Mouse (Mus musculus) MEL (cell line): ENCODE data around the gene Nrxn3. TPM values are rescaled to one million over a fixed set of nuclear protein-coding genes. Genes with fewer than 3 reads are reported as not detected.

Experiments used
- DNase-seq: peaks from one replicate; pipeline ENCODE4 v3.0.0; 2011; ENCODE audit warnings: low read depth, low spot score
- H3K27ac ChIP-seq: 2 replicates; pipeline ENCODE4 v1.5.1; 2012; ENCODE audit warnings: low read depth, mild to moderate bottlenecking, control low read depth, low read length, moderate library complexity; ENCODE audit not compliant: control insufficient read depth
- H3K27me3 ChIP-seq, 2 experiments: fragments of 150-350 bp in 1 of 2; sonication (generic) in 1 of 2; 2 replicates each; pipeline ENCODE4 v1.6.1; 2012; ENCODE audit warnings: low read length in 2 of 2, mild to moderate bottlenecking in 2 of 2, improper control_type of control experiment in 1 of 2, moderate library complexity in 1 of 2; ENCODE audit not compliant: insufficient read depth in 2 of 2, control insufficient read depth in 1 of 2
- H3K36me3 ChIP-seq, 2 experiments: 2 replicates each; pipeline ENCODE4 v1.6.1; 2012 to 2014; ENCODE audit warnings: low read length in 2 of 2, improper control_type of control experiment in 1 of 2, inconsistent platforms in 1 of 2, mild to moderate bottlenecking in 1 of 2; ENCODE audit not compliant: insufficient read depth in 2 of 2, control insufficient read depth in 1 of 2
- H3K4me1 ChIP-seq, 2 experiments: fragments of 150-350 bp in 1 of 2; sonication (generic) in 1 of 2; 2 replicates each; pipeline ENCODE4 v1.6.1; 2012; ENCODE audit warnings: low read length in 2 of 2, improper control_type of control experiment in 1 of 2, mild to moderate bottlenecking in 1 of 2; ENCODE audit not compliant: insufficient read depth in 2 of 2, control insufficient read depth in 1 of 2
- H3K4me3 ChIP-seq, 2 experiments: fragments of 150-350 bp in 1 of 2; sonication (generic) in 1 of 2; 2 replicates each; pipeline ENCODE4 v1.5.1; 2012; ENCODE audit warnings: low read depth in 2 of 2, low read length in 2 of 2, mild to moderate bottlenecking in 2 of 2, moderate library complexity in 2 of 2, control low read depth in 1 of 2, improper control_type of control experiment in 1 of 2; ENCODE audit not compliant: control insufficient read depth in 1 of 2, insufficient read depth in 1 of 2
- H3K79me2 ChIP-seq: 2 replicates; pipeline ENCODE4 v1.6.1; 2012; ENCODE audit warnings: mild to moderate bottlenecking, low read length, moderate library complexity; ENCODE audit not compliant: control insufficient read depth, poor library complexity, insufficient read depth
- H3K9ac ChIP-seq: 2 replicates; pipeline ENCODE4 v1.6.1; 2012; ENCODE audit warnings: low read depth, mild to moderate bottlenecking, control low read depth, low read length, moderate library complexity; ENCODE audit not compliant: control insufficient read depth, poor library complexity, severe bottlenecking
- H3K9me3 ChIP-seq: fragments of 150-350 bp; sonication (generic); replicated peaks from 2 replicates; pipeline ENCODE4 v1.6.1; 2012; ENCODE audit warnings: mild to moderate bottlenecking, low read length, improper control_type of control experiment, moderate library complexity; ENCODE audit not compliant: insufficient read depth
- BHLHE40 ChIP-seq: IDR thresholded peaks from 2 replicates; pipeline ENCODE4 v1.6.1; 2012; ENCODE audit warnings: low read depth, mild to moderate bottlenecking, inconsistent platforms, low read length, improper control_type of control experiment, borderline replicate concordance
- CHD1 ChIP-seq: IDR thresholded peaks from 2 replicates; pipeline ENCODE4 v1.6.1; 2012; ENCODE audit warnings: low read depth, mild to moderate bottlenecking, inconsistent platforms, low read length, improper control_type of control experiment
- ELF1 ChIP-seq: IDR thresholded peaks from 2 replicates; pipeline ENCODE4 v1.6.1; 2014; ENCODE audit warnings: low read depth, mild to moderate bottlenecking, inconsistent platforms, low read length, improper control_type of control experiment, moderate library complexity
- GABPA ChIP-seq: IDR thresholded peaks from 2 replicates; pipeline ENCODE4 v1.6.1; 2012; ENCODE audit warnings: low read depth, mild to moderate bottlenecking, inconsistent platforms, low read length, improper control_type of control experiment, moderate library complexity
- GATA1 ChIP-seq: IDR thresholded peaks from 2 replicates; pipeline ENCODE4 v1.6.1; 2011; ENCODE audit warnings: low read depth, low read length, improper control_type of control experiment
- JUND ChIP-seq: IDR thresholded peaks from 2 replicates; pipeline ENCODE4 v1.6.1; 2011; ENCODE audit warnings: low read depth, mild to moderate bottlenecking, improper control_type of control experiment, low read length
- KAT2A ChIP-seq: conservative IDR thresholded peaks from 2 replicates; pipeline ENCODE4 v1.6.1; 2012; ENCODE audit warnings: low read depth, low read length, improper control_type of control experiment, inconsistent platforms
- MAZ ChIP-seq: IDR thresholded peaks from 2 replicates; pipeline ENCODE4 v1.6.1; 2012; ENCODE audit warnings: low read depth, mild to moderate bottlenecking, inconsistent platforms, low read length, improper control_type of control experiment
- NELFE ChIP-seq: IDR thresholded peaks from 2 replicates; pipeline ENCODE4 v1.6.1; 2011; ENCODE audit warnings: low read depth, low read length, improper control_type of control experiment
- POLR2A ChIP-seq, 2 experiments: IDR thresholded peaks; 2 replicates each; pipeline ENCODE4 v1.6.1; 2011 to 2012; ENCODE audit warnings: low read length in 2 of 2, mild to moderate bottlenecking in 2 of 2, control low read depth in 1 of 2, improper control_type of control experiment in 1 of 2, low read depth in 1 of 2, moderate library complexity in 1 of 2; ENCODE audit not compliant: control insufficient read depth in 1 of 2, insufficient read depth in 1 of 2, poor library complexity in 1 of 2
- POLR2AphosphoS5 ChIP-seq: IDR thresholded peaks from 2 replicates; pipeline ENCODE4 v1.6.1; 2012; ENCODE audit warnings: low read depth, borderline replicate concordance, mild to moderate bottlenecking, inconsistent platforms, low read length, moderate library complexity, mixed read lengths
- RAD21 ChIP-seq: IDR thresholded peaks from 2 replicates; pipeline ENCODE4 v1.6.1; 2011; ENCODE audit warnings: mild to moderate bottlenecking, low read depth, low read length, improper control_type of control experiment
- RCOR1 ChIP-seq: IDR thresholded peaks from 2 replicates; pipeline ENCODE4 v1.6.1; 2012; ENCODE audit warnings: low read depth, mild to moderate bottlenecking, inconsistent platforms, low read length, improper control_type of control experiment
- SMC3 ChIP-seq: IDR thresholded peaks from 2 replicates; pipeline ENCODE4 v1.6.1; 2011; ENCODE audit warnings: low read depth, low read length, improper control_type of control experiment
- TBP ChIP-seq: IDR thresholded peaks from 2 replicates; pipeline ENCODE4 v1.8.0; 2011; ENCODE audit warnings: low read depth, low read length, improper control_type of control experiment
- TCF12 ChIP-seq: IDR thresholded peaks from 2 replicates; pipeline ENCODE4 v1.6.1; 2014; ENCODE audit warnings: low read depth, mild to moderate bottlenecking, inconsistent platforms, low read length, improper control_type of control experiment, moderate library complexity
- USF2 ChIP-seq, 2 experiments: IDR thresholded peaks; 2 replicates each; pipeline ENCODE4 v1.6.1; 2011 to 2012; ENCODE audit warnings: improper control_type of control experiment in 2 of 2, low read length in 2 of 2, borderline replicate concordance in 1 of 2, inconsistent platforms in 1 of 2, low read depth in 1 of 2, mild to moderate bottlenecking in 1 of 2; ENCODE audit not compliant: insufficient read depth in 1 of 2
- ZC3H11A ChIP-seq: IDR thresholded peaks from 2 replicates; pipeline ENCODE4 v1.6.1; 2012; ENCODE audit warnings: low read depth, mild to moderate bottlenecking, inconsistent platforms, low read length, improper control_type of control experiment
- ZKSCAN1 ChIP-seq: IDR thresholded peaks from 2 replicates; pipeline ENCODE4 v1.6.1; 2012; ENCODE audit warnings: low read depth, mild to moderate bottlenecking, inconsistent platforms, low read length, improper control_type of control experiment, moderate library complexity
- ZNF384 ChIP-seq: IDR thresholded peaks from 2 replicates; pipeline ENCODE4 v1.6.1; 2012; ENCODE audit warnings: low read depth, mild to moderate bottlenecking, inconsistent platforms, low read length, improper control_type of control experiment
- polyA plus RNA-seq, 2 experiments: library from polyadenylated mRNA; stranded (reverse) in 1 of 2; unstranded in 1 of 2; fragments of >175 nt in 1 of 2; fragments of >200 nt in 1 of 2; gene quantifications; 2 replicates each; pipeline versions ENCODE4 v1.2.1 to v1.2.4; 2012; ENCODE audit warnings: low replicate concordance in 2 of 2, low read depth in 1 of 2; ENCODE audit not compliant: insufficient read length in 2 of 2, insufficient read depth in 1 of 2, missing spikeins in 1 of 2
- total RNA-seq: library from RNA; depleted of rRNA; stranded (reverse); fragments of 300-350 nt; gene quantifications from 2 replicates; pipeline ENCODE4 v1.2.3, GENCODE M21; 2012

Gene Nrxn3
- total and polyA plus RNA-seq, 3 experiments = not detected

GRCm38 (mm10) chr12:89789981-89790380 lies 1067.3 kb downstream of the Nrxn3 start:
- H3K36me3 ChIP-seq = no peaks in the 10 kb centered on the region
- TF ChIP-seq USF2 (IDR thresholded peaks at IDR 0.05; ENCODE audit: borderline replicate concordance in 1 of 2, insufficient read depth in 1 of 2, low read depth in 1 of 2, low read length in 2 of 2) = no peak
- no peak for TF ChIP-seq MAZ
- no peak for TF ChIP-seq BHLHE40
- no peak for TF ChIP-seq NELFE
- no peak for TF ChIP-seq GATA1
- no peak for TF ChIP-seq ZNF384
- TF ChIP-seq GABPA = no peak
- no peak for TF ChIP-seq RCOR1
- no peak for TF ChIP-seq POLR2A (IDR thresholded peaks at IDR 0.05; ENCODE audit: control insufficient read depth in 1 of 2, insufficient read depth in 1 of 2, low read depth in 1 of 2, low read length in 2 of 2, poor library complexity in 1 of 2)
- TF ChIP-seq POLR2AphosphoS5 = no peak
- no peak for TF ChIP-seq ELF1
- TF ChIP-seq RAD21 = no peak
- no peak for TF ChIP-seq JUND
- no peaks in the 10 kb centered on the region for H3K9me3 ChIP-seq
- no peaks in the 10 kb centered on the region for H3K4me1 ChIP-seq
- H3K9ac ChIP-seq = no peak overlapping the region
- no peaks in the 10 kb centered on the region for H3K27me3 ChIP-seq
- no peak for DNase-seq
- H3K4me3 ChIP-seq = no peak overlapping the region
- H3K79me2 ChIP-seq = no peaks in the 10 kb centered on the region
- H3K27ac ChIP-seq = no peak overlapping the region

GRCm38 (mm10) chr12:89791829-89792228 lies 1069.2 kb downstream of the Nrxn3 start:
- H3K27ac ChIP-seq = no peak overlapping the region
- H3K27me3 ChIP-seq = no peaks in the 10 kb centered on the region
- TF ChIP-seq TCF12 (no peak), ZKSCAN1 (no peak), SMC3 (no peak), CHD1 (no peak), ELF1 (no peak), ZC3H11A (no peak), TBP (no peak), GATA1 (no peak), KAT2A (no peak)
- H3K79me2 ChIP-seq = no peaks in the 10 kb centered on the region
- H3K4me3 ChIP-seq = no peak overlapping the region
- no peaks in the 10 kb centered on the region for H3K9me3 ChIP-seq
- no peaks in the 10 kb centered on the region for H3K36me3 ChIP-seq
- no peak overlapping the region for H3K9ac ChIP-seq
- no peaks in the 10 kb centered on the region for H3K4me1 ChIP-seq
- DNase-seq = no peak
